Mouse (Mus musculus) liver, adult 2 months (tissue): Measurements from ENCODE around the gene Wdr73.

ENCODE experiments used
- CTCF ChIP-seq: fragments of 200-500 bp; IDR thresholded peaks from 2 replicates; pipeline ENCODE4 v1.5.1; 2011; ENCODE audit warnings: low read depth, low read length, control low read depth
- POLR2A ChIP-seq: fragments of 200-500 bp; IDR thresholded peaks from 2 replicates; pipeline ENCODE4 v1.6.1; 2011; ENCODE audit warnings: low read length, control low read depth; ENCODE audit not compliant: insufficient read depth; ENCODE audit errors: extremely low read depth

DNA sequence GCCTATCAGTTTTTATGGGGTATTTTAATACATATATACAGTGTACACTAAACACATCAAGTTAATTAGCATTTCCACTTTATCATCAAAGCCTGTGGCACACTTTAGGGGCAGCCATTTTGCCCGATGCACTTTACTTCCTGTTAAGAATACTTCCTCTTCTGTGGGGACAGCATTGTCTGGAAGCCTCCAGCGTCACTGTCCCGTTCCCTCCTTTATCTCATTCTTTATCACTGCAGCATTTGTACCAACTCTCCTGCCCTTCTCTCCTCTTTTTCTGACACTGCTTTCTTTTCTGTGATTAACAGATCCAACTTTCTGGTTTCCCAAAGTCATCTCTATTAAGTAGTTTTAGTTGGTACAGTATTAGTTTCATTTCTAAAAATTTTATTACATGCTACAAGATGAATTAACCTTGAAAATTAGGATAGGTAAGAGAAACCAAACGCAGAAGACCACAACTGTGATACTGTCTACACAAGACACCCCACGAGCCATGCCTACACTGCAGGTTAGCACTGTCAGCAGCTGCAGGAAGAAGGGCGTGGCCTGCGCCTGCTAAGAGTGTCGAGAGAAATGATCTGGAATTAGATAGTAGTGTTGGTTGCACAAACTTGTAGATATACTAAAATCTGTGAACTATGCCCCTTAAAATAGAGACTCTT is 18.0 kb upstream of the Wdr73 start:
- no peak for TF ChIP-seq CTCF
- no peak for TF ChIP-seq POLR2A
